Mouse (Mus musculus) heart, adult 2 months (tissue): ENCODE results near the gene Card6.

Experiments used
- CTCF ChIP-seq: fragments of 200-600 bp; IDR thresholded peaks from 2 replicates; pipeline ENCODE4 v1.8.1; 2022; ENCODE audit warnings: antibody characterized with exemption, mild to moderate bottlenecking, moderate library complexity
- EP300 ChIP-seq: fragments of 200-500 bp; IDR thresholded peaks from 2 replicates; pipeline ENCODE4 v1.6.1; 2011; ENCODE audit warnings: low read depth, low read length, control low read depth; ENCODE audit not compliant: insufficient read depth
- POLR2A ChIP-seq: fragments of 200-500 bp; IDR thresholded peaks from 2 replicates; pipeline ENCODE4 v1.6.1; 2011; ENCODE audit warnings: mild to moderate bottlenecking, low read depth, low read length, control low read depth; ENCODE audit not compliant: insufficient read depth

GRCm38 (mm10) chr15:5142714-5143113 is 34.4 kb upstream of the Card6 start:
- TF ChIP-seq POLR2A (no peak), CTCF (no peak), EP300 (no peak)
